8 mouse cellular contexts compared by ENCODE assay signal in the genomic region with DNA sequence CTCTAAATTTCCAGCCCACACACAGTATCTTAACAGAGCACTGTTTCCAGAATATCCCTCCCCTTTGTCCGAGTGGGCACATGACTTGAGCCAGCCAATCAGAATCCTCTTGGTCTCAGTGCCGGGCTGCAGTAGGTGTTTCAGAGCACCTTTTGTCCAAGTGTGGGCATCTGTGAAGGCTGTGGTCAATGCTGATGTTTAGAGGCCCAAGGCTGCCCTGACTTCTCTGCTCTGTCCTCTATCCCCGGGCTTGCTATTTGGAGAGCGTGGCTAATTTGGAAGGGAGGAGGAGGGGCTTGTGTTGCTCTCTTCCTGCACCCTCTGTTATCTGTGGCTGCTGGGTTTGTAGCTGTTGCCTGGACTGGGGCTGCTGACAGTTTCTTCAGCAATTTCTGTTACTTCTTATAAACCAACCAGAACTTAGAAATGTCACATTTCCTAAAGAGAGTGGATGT. TPM values are rescaled to one million over a fixed set of nuclear protein-coding genes. Genes with fewer than 3 reads are reported as not detected.
DNase-seq lines count a peak whose midpoint lies in the region; ATAC-seq and TF ChIP-seq lines count a peak whose summit lies in the region.

No protein-coding gene starts in this region.

- peak overlapping the region; percentile 63 for H3K4me2 ChIP-seq in intestine, postnatal 0 days (replicated peaks; ENCODE audit: low read depth)

- H3K27me3 ChIP-seq in intestine, postnatal 0 days (replicated peaks; ENCODE audit: control insufficient read depth, insufficient read depth, low read length), result no peaks in the 10 kb centered on the region

- H3K36me3 ChIP-seq in intestine, postnatal 0 days (ENCODE audit: control insufficient read depth, insufficient read depth), result no peaks in the 10 kb centered on the region

- TF ChIP-seq CTCF in intestine, postnatal 0 days (IDR thresholded peaks at IDR 0.05; ENCODE audit: low read depth), result no peak
- no peak for TF ChIP-seq CTCF in lung, adult 2 months (IDR thresholded peaks at IDR 0.05; ENCODE audit: insufficient read depth, low read length)

- H3K9me3 ChIP-seq in intestine, postnatal 0 days (ENCODE audit: control insufficient read depth), result no peaks in the 10 kb centered on the region

- no peak for TF ChIP-seq POLR2A in lung, adult 2 months (IDR thresholded peaks at IDR 0.05; ENCODE audit: borderline replicate concordance, extremely low read depth, low read depth, low read length)

- 1% methylated on average over 4 of the region's 4 CpGs for WGBS in intestine, postnatal 0 days
- 2% methylated on average over 4 of the region's 4 CpGs for WGBS in lung, adult 2 months

- peak overlapping the region; percentile 21; the same call in 1 of the 2 replicates for H3K4me3 ChIP-seq in intestine, postnatal 0 days (ENCODE audit: low read depth, low read length)
- peak overlapping the region; percentile 65 for H3K4me3 ChIP-seq in lung, adult 2 months (replicated peaks; ENCODE audit: extremely low read depth, low read depth, low read length)

- H3K9ac ChIP-seq in intestine, postnatal 0 days (ENCODE audit: low read depth, low read length), result no peak overlapping the region

- peaks cover 27% of the 10 kb centered on the region for H3K4me1 ChIP-seq in intestine, postnatal 0 days (replicated peaks; ENCODE audit: control insufficient read depth, insufficient read depth, low read length)
- peaks cover 17% of the 10 kb centered on the region for H3K4me1 ChIP-seq in lung, adult 2 months (ENCODE audit: control insufficient read depth, insufficient read depth, low read length)

- DNase-seq in urinary bladder, postnatal 14 days (ENCODE audit: low spot score), result peak; percentile 56
- no peak for DNase-seq in urinary bladder, adult 2 months (ENCODE audit: low spot score)
- DNase-seq in cerebellum, postnatal 10 days, result peak; percentile 74 to 80
- DNase-seq in heart, adult 18-20 months, result peak; percentile 73 to 82
- no peak for DNase-seq in lung, adult 2 months
- DNase-seq in retina, adult 2 months (ENCODE audit: low read depth, low spot score), result peak; percentile 15
- no peak for DNase-seq in Muller cell, postnatal 12 days (ENCODE audit: inconsistent ontology term)

- H3K27ac ChIP-seq in intestine, postnatal 0 days (ENCODE audit: low read depth, low read length), result no peak overlapping the region

- no peak for ATAC-seq in intestine, postnatal 0 days

RNA-seq across cellular contexts. Expression of a gene that starts 3.1 kb away (rescaled TPM):
- polyA plus RNA-seq in urinary bladder, adult 2 months (2012; rRNA removed), result 12.3 and 12.7 TPM in 2 replicates
- 1 to 10 TPM; 9.0 to 9.3 TPM for total RNA-seq in heart, adult 18-20 months (2021)
- polyA plus RNA-seq in intestine, postnatal 0 days (2015; fragmentation: Nextera tagmentation; extraction: Ambion mirVana), result 0.90 and 1.4 TPM in 2 replicates
- 8.2 and 11.8 TPM in 2 replicates for polyA plus RNA-seq in lung, adult 2 months (2012; rRNA removed)

RNA-seq across cellular contexts. Expression of a gene that starts 43.7 kb away (rescaled TPM):
- polyA plus RNA-seq in urinary bladder, adult 2 months (2012; rRNA removed), result 0.69 and 0.93 TPM in 2 replicates
- 1 to 10 TPM; 1.1 to 1.3 TPM for total RNA-seq in heart, adult 18-20 months (2021)
- 0.63 and 0.65 TPM in 2 replicates for polyA plus RNA-seq in intestine, postnatal 0 days (2015; fragmentation: Nextera tagmentation; extraction: Ambion mirVana)
- polyA plus RNA-seq in lung, adult 2 months (2012; rRNA removed), result 5.0 and 5.4 TPM in 2 replicates

Comparison
In these comparisons a context has a peak if more than half of its experiments do, and no peak if none do; other contexts are left out.
1. DNase-seq: peak in urinary bladder, postnatal 14 days (single experiment), cerebellum, postnatal 10 days (2 of 2), heart, adult 18-20 months (2 of 2) and retina, adult 2 months (single experiment); none in urinary bladder, adult 2 months (single experiment), lung, adult 2 months (single experiment) and Muller cell, postnatal 12 days (single experiment).